Mouse (Mus musculus) left cerebral cortex, postnatal 25 days (tissue): ENCODE data around the gene Guf1. TPM values are rescaled to one million over a fixed set of nuclear protein-coding genes. Genes with fewer than 3 reads are reported as not detected.
A peak's percentile ranks its signal among the peaks of the same experiment; 100 is the strongest.

Experiments used
- DNase-seq, 2 experiments: peaks; one replicate each; pipeline ENCODE4 v3.0.0; 2022; ENCODE audit warnings: low spot score in 2 of 2, mixed read lengths in 1 of 2
- intact Hi-C: fragments of 180-260 bp; cut with DNase I; formaldehyde crosslinking; loops from one replicate; pipeline ENCODE4 v1.15.1; 2025
- total RNA-seq, 2 experiments: library from RNA; stranded (reverse); gene quantifications; 2 replicates each; pipeline ENCODE4 v1.2.3; 2021

Gene Guf1
- 10 to 100 TPM; 22.3 to 23.0 TPM for total RNA-seq

GRCm38 (mm10) chr5:69556628-69557403 lies at the start of gene Guf1:
TSS of gene Guf1 (plus strand) at chr5:69556923.
- peak; percentile 94 to 95 for DNase-seq
- intact Hi-C loops: loop anchor here (10.0 kb wide), 1 partner anchor 1432 kb away; no protein-coding TSS in a partner anchor

GRCm38 (mm10) chr5:69507045-69507444 lies 49.7 kb upstream of the Guf1 start:
- intact Hi-C loops: no loop called here
- DNase-seq: no peak

GRCm38 (mm10) chr5:69511631-69512030 lies 45.1 kb upstream of the Guf1 start:
- DNase-seq: no peak
- intact Hi-C loops: no loop called here

GRCm38 (mm10) chr5:69512203-69512602 lies 44.5 kb upstream of the Guf1 start:
- intact Hi-C loops: no loop called here
- no peak for DNase-seq

GRCm38 (mm10) chr5:69520661-69521278 lies 36.0 kb upstream of the Guf1 start:
- intact Hi-C loops: loop anchor here (2.0 to 10.0 kb wide), 4 partner anchors 180 to 1766 kb away; partner anchors contain the start of gene Kctd8
- DNase-seq: peak; percentile 65 to 67

GRCm38 (mm10) chr5:69522064-69522463 lies 34.7 kb upstream of the Guf1 start:
- intact Hi-C loops: loop anchor here (5.0 to 10.0 kb wide), 2 partner anchors 1390 to 1767 kb away; no protein-coding TSS in a partner anchor
- DNase-seq: no peak

- intact Hi-C loops: loop anchor here (5.0 to 10.0 kb wide), 2 partner anchors 1392 to 1769 kb away; no protein-coding TSS in a partner anchor
Observed at GRCm38 (mm10) chr5:69523944-69524343, 32.8 kb upstream of the Guf1 start.

GRCm38 (mm10) chr5:69541680-69542079 lies 15.0 kb upstream of the Guf1 start:
- intact Hi-C loops: no loop called here
- no peak for DNase-seq

More at GRCm38 (mm10) chr5:69523944-69524343, 32.8 kb upstream of the Guf1 start:
- no peak for DNase-seq

GRCm38 (mm10) chr5:69542489-69542888 lies 14.2 kb upstream of the Guf1 start, which contains the start of gene Yipf7:
TSS of gene Yipf7 (minus strand) at chr5:69542648.
- intact Hi-C loops: no loop called here
- DNase-seq: peak in 1 of 2 experiments; percentile 65

- no peak for DNase-seq
- intact Hi-C loops: loop anchor here (10.0 kb wide), 1 partner anchor 1433 kb away; no protein-coding TSS in a partner anchor
Observed at GRCm38 (mm10) chr5:69557404-69557935, 747 bp downstream of the Guf1 start.

GRCm38 (mm10) chr5:69591640-69592461 lies 35.1 kb downstream of the Guf1 start, which contains the start of gene Gnpda2:
TSS of gene Gnpda2 (minus strand) at chr5:69592340.
- intact Hi-C loops: no loop called here
- peak; percentile 86 to 93 for DNase-seq

- peak in 1 of 2 experiments; percentile 19 for DNase-seq
- intact Hi-C loops: no loop called here
Observed at GRCm38 (mm10) chr5:69601027-69601426, 44.3 kb downstream of the Guf1 start.

- DNase-seq: peak in 1 of 2 experiments; percentile 40
- intact Hi-C loops: loop anchor here (10.0 kb wide), 2 partner anchors 1381 to 1481 kb away; partner anchors contain the start of gene Gabra2
Observed at GRCm38 (mm10) chr5:69613209-69613796, 56.6 kb downstream of the Guf1 start.

- intact Hi-C loops: no loop called here
- DNase-seq: peak; percentile 21 to 48
Observed at GRCm38 (mm10) chr5:69620899-69621298, 64.2 kb downstream of the Guf1 start.

Other genes with a start within 250 kb of the Guf1 start
- gene Kctd8, start 215.2 kb upstream of the Guf1 start, total RNA-seq: 10 to 100 TPM in 1 of 2 experiments, 1 to 10 TPM in 1; 7.6 to 10.5 TPM
- gene Yipf7, start 14.3 kb upstream of the Guf1 start, total RNA-seq: not detected
- gene Gnpda2, start 35.4 kb downstream of the Guf1 start, total RNA-seq: 10 to 100 TPM; 19.1 to 19.3 TPM